Mouse (Mus musculus): ENCODE measurements around the gene Camk1d. TPM values are rescaled to one million over a fixed set of nuclear protein-coding genes. Genes with fewer than 3 reads are reported as not detected.

The Camk1d gene
- total and polyA plus RNA-seq, 2 experiments from 2014 or later, result 8.0 to 20.9 TPM

DNA sequence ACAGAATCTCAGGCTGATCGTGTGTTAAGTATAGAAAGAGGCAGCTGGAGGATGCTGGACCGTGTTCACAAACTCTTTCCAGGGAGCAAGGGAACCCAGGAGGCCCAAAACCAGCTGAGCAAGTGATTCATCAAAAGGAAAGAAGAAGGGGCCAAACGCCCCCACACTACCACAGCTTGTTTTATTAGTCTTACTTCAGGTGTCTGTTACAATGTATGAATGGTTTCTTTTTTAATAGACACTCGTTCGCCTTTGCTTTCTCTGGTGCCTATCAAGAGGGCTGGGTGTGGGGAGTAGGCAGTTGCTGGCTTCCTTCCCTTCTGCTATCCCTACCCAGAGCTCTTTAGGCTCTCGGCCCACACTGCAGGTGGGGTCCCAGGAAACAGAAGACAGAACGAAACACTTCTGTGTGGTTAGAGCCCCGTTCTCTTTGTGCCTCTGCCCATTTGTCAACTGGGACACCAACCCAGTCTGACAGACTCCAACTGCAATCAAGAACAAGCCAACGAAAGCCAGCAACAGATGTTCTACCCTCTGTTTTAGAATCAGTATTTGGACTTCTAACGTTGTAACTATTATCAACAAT, 62.9 kb downstream of the Camk1d start:
- Histone ChIP-seq H3K4me3 (ENCODE audit: low read depth, low read length) (no peak overlapping the region), H3K27ac (ENCODE audit: low read depth, low read length) (no peak overlapping the region), H3K36me3 (ENCODE audit: insufficient read depth, low read length) (no peaks in the 10 kb centered on the region), H3K4me1 (ENCODE audit: insufficient read depth, low read length) (no peaks in the 10 kb centered on the region), H3K9ac (replicated peaks; ENCODE audit: low read length, poor library complexity, severe bottlenecking) (no peak overlapping the region), H3K9me3 (ENCODE audit: low read length) (no peaks in the 10 kb centered on the region), H3K27me3 (ENCODE audit: insufficient read depth, low read length) (no peaks in the 10 kb centered on the region), H3K4me2 (ENCODE audit: low read depth, low read length, poor library complexity, severe bottlenecking) (no peak overlapping the region)
- 90% methylated on average over 10 of the region's 10 CpGs for WGBS
- ATAC-seq (ENCODE audit: low FRiP score) (no peak), DNase-seq (ENCODE audit: low spot score) (no peak)
- TF ChIP-seq CTCF (IDR thresholded peaks at IDR 0.05), result no peak

DNA sequence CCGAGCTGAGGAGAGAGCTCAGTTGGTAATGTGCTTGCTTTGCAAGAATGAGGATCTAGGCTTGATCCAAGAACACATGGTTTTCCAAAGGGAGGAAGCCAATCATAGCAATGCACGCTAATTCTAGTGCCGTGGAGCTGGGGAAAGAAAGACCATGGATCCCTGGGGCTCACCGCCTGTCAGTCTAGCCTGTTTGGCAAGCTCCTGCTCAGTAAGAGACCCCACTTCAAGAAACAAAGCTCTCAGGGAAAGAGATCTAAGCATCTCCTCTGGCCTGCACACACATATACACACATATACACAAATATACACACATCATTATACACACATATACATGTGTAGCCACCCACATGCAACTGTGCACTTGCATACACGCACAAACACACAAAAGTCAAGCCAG, 65.1 kb downstream of the Camk1d start:
- no peak for TF ChIP-seq CTCF (IDR thresholded peaks at IDR 0.05)
- H3K4me2 ChIP-seq (ENCODE audit: low read depth, low read length, poor library complexity, severe bottlenecking), result no peak overlapping the region
- H3K4me1 ChIP-seq (ENCODE audit: insufficient read depth, low read length), result no peaks in the 10 kb centered on the region
- WGBS, result 74% methylated on average over 5 of the region's 5 CpGs
- H3K9ac ChIP-seq (replicated peaks; ENCODE audit: low read length, poor library complexity, severe bottlenecking), result no peak overlapping the region
- no peaks in the 10 kb centered on the region for H3K27me3 ChIP-seq (ENCODE audit: insufficient read depth, low read length)
- H3K27ac ChIP-seq (ENCODE audit: low read depth, low read length), result no peak overlapping the region
- H3K4me3 ChIP-seq (ENCODE audit: low read depth, low read length), result no peak overlapping the region
- H3K36me3 ChIP-seq (ENCODE audit: insufficient read depth, low read length), result no peaks in the 10 kb centered on the region
- DNase-seq (ENCODE audit: low spot score), result no peak
- ATAC-seq (ENCODE audit: low FRiP score), result no peak
- H3K9me3 ChIP-seq (ENCODE audit: low read length), result no peaks in the 10 kb centered on the region

DNA sequence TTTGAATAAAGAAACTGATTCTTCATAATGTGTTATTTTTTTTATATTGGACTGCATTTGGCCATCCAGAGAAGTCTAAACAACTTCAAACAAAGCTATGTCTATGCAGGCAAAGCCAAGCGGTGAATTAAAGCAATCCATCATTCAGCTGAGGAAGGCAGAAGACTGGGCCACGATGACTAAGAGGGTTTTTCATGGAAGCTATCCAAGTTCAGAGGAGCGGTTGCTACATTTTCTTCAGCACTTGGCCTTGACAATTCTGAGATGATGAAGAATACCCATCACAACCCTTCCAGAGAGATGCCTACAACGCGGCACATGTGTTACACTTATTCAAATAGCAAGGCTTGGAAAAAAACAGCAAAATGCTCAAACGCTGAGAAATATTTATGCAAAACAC, 65.6 kb downstream of the Camk1d start:
- no peak for ATAC-seq (ENCODE audit: low FRiP score)
- WGBS, result 85% methylated on average over 6 of the region's 6 CpGs
- Histone ChIP-seq H3K9me3 (ENCODE audit: low read length) (no peaks in the 10 kb centered on the region), H3K27ac (ENCODE audit: low read depth, low read length) (no peak overlapping the region), H3K36me3 (ENCODE audit: insufficient read depth, low read length) (no peaks in the 10 kb centered on the region), H3K9ac (replicated peaks; ENCODE audit: low read length, poor library complexity, severe bottlenecking) (no peak overlapping the region), H3K27me3 (ENCODE audit: insufficient read depth, low read length) (no peaks in the 10 kb centered on the region), H3K4me1 (ENCODE audit: insufficient read depth, low read length) (no peaks in the 10 kb centered on the region), H3K4me2 (ENCODE audit: low read depth, low read length, poor library complexity, severe bottlenecking) (no peak overlapping the region), H3K4me3 (ENCODE audit: low read depth, low read length) (no peak overlapping the region)
- no peak for TF ChIP-seq CTCF (IDR thresholded peaks at IDR 0.05)
- no peak for DNase-seq (ENCODE audit: low spot score)

DNA sequence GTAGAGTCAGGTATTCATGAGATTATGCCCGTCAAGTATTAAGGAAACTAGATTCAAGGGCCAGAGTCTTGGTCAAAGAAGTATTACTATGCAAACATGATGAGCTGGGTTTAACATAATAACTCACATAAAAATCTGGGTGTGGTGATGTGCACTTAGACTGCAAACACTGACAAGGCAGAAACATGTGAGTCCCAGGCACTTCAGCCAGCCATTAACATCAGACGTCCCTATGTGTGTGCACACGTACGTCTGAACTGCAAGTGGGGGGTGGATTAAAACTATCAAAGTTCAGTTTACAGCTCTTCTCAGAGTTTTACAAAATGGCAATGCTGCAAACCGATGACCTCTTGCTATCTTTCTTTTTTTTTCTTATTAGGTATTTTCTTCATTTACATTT, 68.0 kb downstream of the Camk1d start:
- ATAC-seq (ENCODE audit: low FRiP score), result no peak
- Histone ChIP-seq H3K4me1 (ENCODE audit: insufficient read depth, low read length) (no peaks in the 10 kb centered on the region), H3K9me3 (ENCODE audit: low read length) (no peaks in the 10 kb centered on the region), H3K27me3 (ENCODE audit: insufficient read depth, low read length) (no peaks in the 10 kb centered on the region), H3K27ac (ENCODE audit: low read depth, low read length) (no peak overlapping the region), H3K36me3 (ENCODE audit: insufficient read depth, low read length) (no peaks in the 10 kb centered on the region), H3K4me3 (ENCODE audit: low read depth, low read length) (no peak overlapping the region), H3K4me2 (ENCODE audit: low read depth, low read length, poor library complexity, severe bottlenecking) (no peak overlapping the region), H3K9ac (replicated peaks; ENCODE audit: low read length, poor library complexity, severe bottlenecking) (no peak overlapping the region)
- no peak for TF ChIP-seq CTCF (IDR thresholded peaks at IDR 0.05)
- WGBS, result 89% methylated on average over 5 of the region's 5 CpGs
- no peak for DNase-seq (ENCODE audit: low spot score)

DNA sequence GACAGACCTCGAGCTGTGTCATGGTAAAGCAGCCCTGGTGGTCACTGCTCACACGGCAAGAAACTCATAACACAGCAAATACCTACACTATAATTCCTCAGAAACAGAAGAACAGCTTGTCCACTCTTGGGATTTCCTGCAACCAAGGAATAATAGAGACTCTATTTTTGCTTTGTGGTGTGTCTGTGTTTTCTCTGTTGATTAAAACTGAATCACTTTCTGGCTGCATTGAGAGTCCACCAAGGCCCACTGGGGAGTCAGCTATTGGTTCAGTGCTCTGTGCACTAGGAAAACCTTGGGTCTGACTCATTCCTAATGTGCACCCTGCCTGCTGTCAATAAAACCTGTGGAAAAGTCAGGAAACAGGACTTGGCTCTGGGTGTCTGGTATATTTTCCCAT, 68.7 kb downstream of the Camk1d start:
- ATAC-seq (ENCODE audit: low FRiP score) (no peak), DNase-seq (ENCODE audit: low spot score) (no peak)
- Histone ChIP-seq H3K36me3 (ENCODE audit: insufficient read depth, low read length) (no peaks in the 10 kb centered on the region), H3K4me3 (ENCODE audit: low read depth, low read length) (no peak overlapping the region), H3K27ac (ENCODE audit: low read depth, low read length) (no peak overlapping the region), H3K9me3 (ENCODE audit: low read length) (no peaks in the 10 kb centered on the region), H3K4me2 (ENCODE audit: low read depth, low read length, poor library complexity, severe bottlenecking) (no peak overlapping the region), H3K4me1 (ENCODE audit: insufficient read depth, low read length) (no peaks in the 10 kb centered on the region), H3K27me3 (ENCODE audit: insufficient read depth, low read length) (no peaks in the 10 kb centered on the region), H3K9ac (replicated peaks; ENCODE audit: low read length, poor library complexity, severe bottlenecking) (no peak overlapping the region)
- 79% methylated on average over 2 of the region's 2 CpGs for WGBS
- TF ChIP-seq CTCF (IDR thresholded peaks at IDR 0.05), result no peak

DNA sequence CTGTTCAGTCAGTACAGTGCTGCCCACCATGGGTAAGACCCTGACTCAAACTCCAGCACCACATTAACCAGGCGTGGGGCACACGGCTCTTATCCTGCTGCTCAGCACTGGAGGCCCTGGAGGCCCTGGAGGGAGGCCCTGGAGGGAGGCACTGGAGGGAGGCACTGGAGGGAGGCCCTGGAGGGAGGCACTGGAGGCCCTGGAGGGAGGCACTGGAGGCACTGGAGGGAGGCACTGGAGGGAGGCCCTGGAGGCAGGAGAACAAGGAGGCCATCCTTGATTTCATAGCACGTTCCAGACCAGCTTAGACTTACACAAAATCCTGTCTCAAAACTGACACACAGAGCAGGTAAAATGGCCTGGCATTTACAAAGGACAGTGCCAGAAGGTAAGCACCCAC, 70.4 kb downstream of the Camk1d start:
- DNase-seq (ENCODE audit: low spot score), result no peak
- H3K9ac ChIP-seq (replicated peaks; ENCODE audit: low read length, poor library complexity, severe bottlenecking), result no peak overlapping the region
- no peaks in the 10 kb centered on the region for H3K36me3 ChIP-seq (ENCODE audit: insufficient read depth, low read length)
- no peak for ATAC-seq (ENCODE audit: low FRiP score)
- no peak for TF ChIP-seq CTCF (IDR thresholded peaks at IDR 0.05)
- no peaks in the 10 kb centered on the region for H3K9me3 ChIP-seq (ENCODE audit: low read length)
- no peaks in the 10 kb centered on the region for H3K27me3 ChIP-seq (ENCODE audit: insufficient read depth, low read length)
- no peak overlapping the region for H3K4me3 ChIP-seq (ENCODE audit: low read depth, low read length)
- 88% methylated on average over 3 of the region's 3 CpGs for WGBS
- no peak overlapping the region for H3K27ac ChIP-seq (ENCODE audit: low read depth, low read length)
- H3K4me2 ChIP-seq (ENCODE audit: low read depth, low read length, poor library complexity, severe bottlenecking), result no peak overlapping the region
- no peaks in the 10 kb centered on the region for H3K4me1 ChIP-seq (ENCODE audit: insufficient read depth, low read length)
